Mouse (Mus musculus) G1E (cell line): ENCODE data around the gene Heca. TPM values are rescaled to one million over a fixed set of nuclear protein-coding genes. Genes with fewer than 3 reads are reported as not detected.
"Not testable (repeated sequence)": the region's sequence is repeated elsewhere in the genome, so short reads cannot be mapped to it uniquely, and the experiment has no call there.

ENCODE experiments used
- ATAC-seq: 2 replicates; pipeline ENCODE4 v1.8.0; 2016; ENCODE audit warnings: mild to moderate bottlenecking; ENCODE audit not compliant: insufficient number of reproducible peaks, poor library complexity, low FRiP score, severe bottlenecking; ENCODE audit errors: extremely low read depth
- DNase-seq: peaks from one replicate; pipeline ENCODE4 v3.0.0; 2012; ENCODE audit warnings: low spot score
- H3K27me3 ChIP-seq: 2 replicates; pipeline ENCODE4 v1.6.1; 2012; ENCODE audit warnings: mild to moderate bottlenecking, low read length, inconsistent platforms; ENCODE audit not compliant: insufficient read depth
- H3K36me3 ChIP-seq: replicated peaks from 2 replicates; pipeline ENCODE3; 2012; ENCODE audit warnings: mild to moderate bottlenecking, inconsistent platforms
- H3K4me1 ChIP-seq: 2 replicates; pipeline ENCODE4 v1.6.1; 2012; ENCODE audit warnings: low read depth, low read length, inconsistent platforms, mixed read lengths; ENCODE audit not compliant: insufficient read depth
- H3K4me3 ChIP-seq: 2 replicates; pipeline ENCODE4 v1.5.1; 2012; ENCODE audit warnings: low read depth, mild to moderate bottlenecking, inconsistent platforms, low read length, moderate library complexity, mixed read lengths
- H3K9me3 ChIP-seq: replicated peaks from 2 replicates; pipeline ENCODE4 v1.6.1; 2012; ENCODE audit warnings: inconsistent platforms
- CTCF ChIP-seq: IDR thresholded peaks from 2 replicates; pipeline ENCODE4 v1.5.1; 2012; ENCODE audit warnings: low read depth, low read length, inconsistent platforms, mixed read lengths
- GATA1 ChIP-seq: IDR thresholded peaks from 2 replicates; pipeline ENCODE4 v1.6.1; 2012; ENCODE audit warnings: borderline replicate concordance, low read length, inconsistent platforms, mixed read lengths
- GATA2 ChIP-seq: IDR thresholded peaks from 2 replicates; pipeline ENCODE4 v1.6.1; 2012; ENCODE audit warnings: low read depth, low read length, inconsistent platforms, borderline replicate concordance
- POLR2AphosphoS5 ChIP-seq: IDR thresholded peaks from 2 replicates; pipeline ENCODE4 v1.6.1; 2012; ENCODE audit warnings: low read depth, low read length, inconsistent platforms; ENCODE audit not compliant: insufficient replicate concordance
- TAL1 ChIP-seq: conservative IDR thresholded peaks from 2 replicates; pipeline ENCODE4 v1.6.1; 2012; ENCODE audit warnings: low read depth, low read length, inconsistent platforms, mixed read lengths
- polyA plus RNA-seq: library from polyadenylated mRNA; stranded (reverse); fragments of >175 nt; gene quantifications from 2 replicates; pipeline ENCODE4 v1.2.3, GENCODE M21; 2012
- total RNA-seq, 2 experiments: library from RNA; stranded (forward) in 1 of 2; stranded (reverse) in 1 of 2; fragments of 200-1000 nt in 1 of 2; fragments of >200 nt in 1 of 2; fragmentation: Nextera tagmentation in 1 of 2; gene quantifications; 2 replicates each; pipeline ENCODE4 v1.2.3; 2014 to 2017

Gene Heca
- total and polyA plus RNA-seq, 3 experiments, result 7.7 to 34.2 (median 27.0) TPM

DNA sequence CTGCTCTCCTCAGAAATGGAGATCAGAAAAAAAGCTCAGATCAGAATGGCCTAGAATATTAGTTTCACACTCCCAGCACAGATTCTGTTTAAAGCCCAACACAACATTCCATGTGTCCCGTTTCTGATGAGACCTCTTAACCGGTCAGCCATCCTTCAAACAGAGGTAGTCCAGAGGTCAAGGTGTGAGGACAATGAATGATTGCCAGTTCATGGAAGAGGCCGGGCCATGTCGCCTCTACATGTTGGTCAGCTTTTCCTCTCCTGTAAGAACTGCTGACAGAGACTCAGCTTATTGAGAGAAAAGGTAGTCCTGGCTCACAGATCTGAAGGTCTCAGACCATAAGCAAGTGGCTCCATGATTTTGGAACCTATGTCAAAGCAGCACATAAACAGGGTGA lies 118.7 kb downstream of the Heca start:
- DNase-seq (no peak), ATAC-seq (no peak)
- Histone ChIP-seq H3K9me3 (no peaks in the 10 kb centered on the region), H3K4me1 (no peaks in the 10 kb centered on the region), H3K36me3 (no peaks in the 10 kb centered on the region), H3K27me3 (0 out of 2 replicates have a peak, but pooled peaks cover 2% of the 10 kb centered on the region), H3K4me3 (no peak overlapping the region)
- no peak for TF ChIP-seq POLR2AphosphoS5
- no peak for TF ChIP-seq CTCF
- TF ChIP-seq GATA2, result no peak
- TF ChIP-seq TAL1, result no peak
- TF ChIP-seq GATA1, result no peak

DNA sequence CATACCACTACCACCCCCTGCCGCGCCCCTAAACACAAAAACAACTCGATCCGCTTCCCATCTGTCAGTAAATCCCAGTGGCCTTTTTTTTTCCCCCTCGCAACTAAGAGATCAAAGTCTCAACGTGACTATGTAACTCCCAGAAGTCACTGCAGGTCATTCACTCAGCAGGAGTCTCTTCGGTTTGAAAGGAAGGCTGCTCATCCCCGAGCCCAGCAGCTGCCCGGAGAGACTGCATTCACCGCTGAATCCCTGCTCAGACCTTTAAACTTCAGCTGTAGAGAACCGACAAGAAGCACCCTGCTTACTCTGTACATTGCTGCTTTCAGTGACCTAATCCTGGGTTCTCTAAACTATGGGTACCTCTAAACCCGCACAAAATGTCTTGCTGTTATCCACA lies 120.5 kb downstream of the Heca start:
- no peaks in the 10 kb centered on the region for H3K4me1 ChIP-seq
- no peak for ATAC-seq
- 0 out of 2 replicates have a peak, but pooled peaks cover 2% of the 10 kb centered on the region for H3K27me3 ChIP-seq
- no peaks in the 10 kb centered on the region for H3K9me3 ChIP-seq
- H3K36me3 ChIP-seq, result no peaks in the 10 kb centered on the region
- H3K4me3 ChIP-seq, result no peak overlapping the region
- no peak for DNase-seq
- TF ChIP-seq GATA1 (no peak), CTCF (no peak), POLR2AphosphoS5 (no peak), TAL1 (no peak), GATA2 (no peak)

DNA sequence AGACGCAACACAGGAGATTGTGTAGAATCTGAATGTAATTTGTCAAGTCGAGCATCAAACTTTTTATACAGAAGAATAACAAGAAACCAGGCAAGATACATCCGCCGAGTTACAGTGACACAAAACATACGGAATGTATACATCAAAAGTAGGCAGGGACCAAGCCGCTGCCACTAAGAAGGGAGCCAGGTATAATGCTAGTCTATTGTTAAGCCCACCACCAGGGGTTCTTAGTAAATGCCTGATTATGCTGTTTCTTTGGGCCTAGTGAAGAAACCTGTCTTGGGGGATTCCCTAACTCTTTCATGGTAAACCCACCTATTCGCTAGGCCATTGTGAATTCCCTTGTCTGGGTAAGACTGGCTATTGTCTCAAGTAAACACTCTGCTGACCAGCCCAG lies 127.4 kb downstream of the Heca start:
- not testable (repeated sequence) for H3K4me1 ChIP-seq, H3K4me3 ChIP-seq, ATAC-seq, H3K9me3 ChIP-seq, DNase-seq, H3K27me3 ChIP-seq, H3K36me3 ChIP-seq

Other genes starting within 250 kb of the Heca start
- gene Cited2, start 224.8 kb downstream of the Heca start, total RNA-seq (2014; fragmentation: Nextera tagmentation), result 273 and 316 TPM in 2 replicates
- 23.8 and 26.8 TPM in 2 replicates for gene Cited2, start 224.8 kb downstream of the Heca start, total RNA-seq (2017)
- gene Cited2, start 224.8 kb downstream of the Heca start, polyA plus RNA-seq, result 231 and 269 TPM in 2 replicates
- not detected in 2 replicates for gene Txlnb, start 151.8 kb downstream of the Heca start, total RNA-seq (2014; fragmentation: Nextera tagmentation)
- gene Txlnb, start 151.8 kb downstream of the Heca start, total RNA-seq (2017), result 0.06 and 0.16 TPM in 2 replicates
- gene Txlnb, start 151.8 kb downstream of the Heca start, polyA plus RNA-seq, result not detected in 2 replicates
- 40.1 and 55.2 TPM in 2 replicates for gene Abracl, start 75.2 kb upstream of the Heca start, total RNA-seq (2014; fragmentation: Nextera tagmentation)
- gene Abracl, start 75.2 kb upstream of the Heca start, total RNA-seq (2017), result 275 and 289 TPM in 2 replicates
- 19.8 and 20.1 TPM in 2 replicates for gene Abracl, start 75.2 kb upstream of the Heca start, polyA plus RNA-seq
- gene Reps1, start 107.8 kb upstream of the Heca start, total RNA-seq (2014; fragmentation: Nextera tagmentation), result 124 and 161 TPM in 2 replicates
- gene Reps1, start 107.8 kb upstream of the Heca start, total RNA-seq (2017), result 36.7 and 37.6 TPM in 2 replicates
- 36.1 and 45.8 TPM in 2 replicates for gene Reps1, start 107.8 kb upstream of the Heca start, polyA plus RNA-seq